In genomic region chr15:13393155-13393554, GRCm38 (mm10) we compare ENCODE assay signal across 10 mouse cellular contexts.
A peak's percentile ranks its signal among the peaks of the same experiment; 100 is the strongest.
DNase-seq lines count a peak whose midpoint lies in the region; ATAC-seq lines count a peak whose summit lies in the region.
"Had no signal": no experiment of that assay in that cellular context is flagged by ENCODE, and none has a peak within 500 bp of the region (broad histone marks: within the 10 kb centered on the region; RNA-seq: fewer than 3 reads in every experiment).

No protein-coding gene starts in this region.

- no peak overlapping the region for H3K9ac ChIP-seq in hindbrain, embryonic 16.5 days (ENCODE audit: low read depth, low read length)
- H3K9ac ChIP-seq in neural tube, embryonic 11.5 days (ENCODE audit: low read length) = no peak overlapping the region
- H3K9ac ChIP-seq: heart, embryonic 15.5 days; limb, embryonic 15.5 days had no signal

- no peak overlapping the region for H3K4me2 ChIP-seq in hindbrain, embryonic 16.5 days (ENCODE audit: low read length)
- no peak overlapping the region for H3K4me2 ChIP-seq in neural tube, embryonic 11.5 days (ENCODE audit: low read depth)
- H3K4me2 ChIP-seq: heart, embryonic 15.5 days; limb, embryonic 15.5 days had no signal

- no peak overlapping the region for H3K4me3 ChIP-seq in brown adipose tissue, adult 24 weeks (ENCODE audit: insufficient read depth, low read depth, low read length)
- H3K4me3 ChIP-seq in forebrain, embryonic 10.5 days = no peak overlapping the region
- no peak overlapping the region for H3K4me3 ChIP-seq in hindbrain, embryonic 16.5 days (ENCODE audit: low read length)
- no peak overlapping the region for H3K4me3 ChIP-seq in neural tube, embryonic 11.5 days (ENCODE audit: low read depth, low read length)
- H3K4me3 ChIP-seq: heart, embryonic 15.5 days; limb, embryonic 15.5 days had no signal

- peak; percentile 71 for DNase-seq in forebrain, embryonic 10.5 days (ENCODE audit: extremely low spot score, low spot score)
- DNase-seq in neural tube, embryonic 11.5 days (ENCODE audit: low spot score) = peak; percentile 56
- no peak for DNase-seq in adrenal gland, adult 18-20 months (ENCODE audit: low spot score in 2 of 2)
- DNase-seq in adrenal gland, adult 2 months = no peak
- no peak for DNase-seq in cerebellum, adult 9-11 months

- ATAC-seq in hindbrain, embryonic 16.5 days = peak; percentile 84
- ATAC-seq in neural tube, embryonic 11.5 days (ENCODE audit: insufficient read depth, low FRiP score, low TSS enrichment) = peak; percentile 92

- WGBS in forebrain, embryonic 10.5 days = 7% methylated on average over 6 of the region's 6 CpGs
- 13% methylated on average over 6 of the region's 6 CpGs for WGBS in hindbrain, embryonic 16.5 days
- 22% methylated on average over 6 of the region's 6 CpGs for WGBS in neural tube, embryonic 11.5 days

- 0 out of 2 replicates have a peak overlapping the region, but pooled peaks have one; percentile 35 for H3K27ac ChIP-seq in brown adipose tissue, adult 24 weeks (replicated peaks; ENCODE audit: low read depth, low read length)
- peak overlapping the region; percentile 82 for H3K27ac ChIP-seq in forebrain, embryonic 10.5 days
- no peak overlapping the region for H3K27ac ChIP-seq in hindbrain, embryonic 16.5 days (ENCODE audit: low read depth, low read length)
- peak overlapping the region; percentile 61 for H3K27ac ChIP-seq in neural tube, embryonic 11.5 days (ENCODE audit: low read depth, low read length)
- H3K27ac ChIP-seq: heart, embryonic 15.5 days; kidney, postnatal 0 days; limb, embryonic 15.5 days had no signal

- H3K9me3 ChIP-seq in forebrain, embryonic 10.5 days = peaks cover 2% of the 10 kb centered on the region; the same call in 1 of the 2 replicates
- H3K9me3 ChIP-seq in hindbrain, embryonic 16.5 days (ENCODE audit: control insufficient read depth, low read length) = no peaks in the 10 kb centered on the region
- no peaks in the 10 kb centered on the region for H3K9me3 ChIP-seq in neural tube, embryonic 11.5 days (ENCODE audit: control insufficient read depth, low read length)
- H3K9me3 ChIP-seq: heart, embryonic 15.5 days; limb, embryonic 15.5 days had no signal

- H3K4me1 ChIP-seq in brown adipose tissue, adult 24 weeks (ENCODE audit: control insufficient read depth, insufficient read depth, insufficient read length, low read length) = no peaks in the 10 kb centered on the region
- H3K4me1 ChIP-seq in forebrain, embryonic 10.5 days = peaks cover 27% of the 10 kb centered on the region
- no peaks in the 10 kb centered on the region for H3K4me1 ChIP-seq in hindbrain, embryonic 16.5 days (ENCODE audit: control insufficient read depth, insufficient read depth, low read depth, low read length)
- no peaks in the 10 kb centered on the region; the same call in 1 of the 2 replicates for H3K4me1 ChIP-seq in neural tube, embryonic 11.5 days (ENCODE audit: control insufficient read depth, insufficient read depth, low read length)
- H3K4me1 ChIP-seq: heart, embryonic 15.5 days; limb, embryonic 15.5 days had no signal

- no peaks in the 10 kb centered on the region for H3K36me3 ChIP-seq in forebrain, embryonic 10.5 days (replicated peaks)
- no peaks in the 10 kb centered on the region for H3K36me3 ChIP-seq in hindbrain, embryonic 16.5 days (ENCODE audit: control insufficient read depth, insufficient read depth, low read length)
- H3K36me3 ChIP-seq in neural tube, embryonic 11.5 days (ENCODE audit: control insufficient read depth, insufficient read depth, low read length) = no peaks in the 10 kb centered on the region
- H3K36me3 ChIP-seq: heart, embryonic 15.5 days; limb, embryonic 15.5 days had no signal

- no peaks in the 10 kb centered on the region for H3K27me3 ChIP-seq in forebrain, embryonic 10.5 days (ENCODE audit: poor library complexity, severe bottlenecking)
- no peaks in the 10 kb centered on the region for H3K27me3 ChIP-seq in hindbrain, embryonic 16.5 days (replicated peaks; ENCODE audit: control insufficient read depth, insufficient read depth, low read length)
- no peaks in the 10 kb centered on the region for H3K27me3 ChIP-seq in neural tube, embryonic 11.5 days (ENCODE audit: control insufficient read depth, insufficient read depth, low read length)
- H3K27me3 ChIP-seq: heart, embryonic 15.5 days; limb, embryonic 15.5 days had no signal

Comparison
In these comparisons a context has a peak if more than half of its experiments do, and no peak if none do; other contexts are left out.
1. DNase-seq: peak in forebrain, embryonic 10.5 days (single experiment) and neural tube, embryonic 11.5 days (single experiment); none in adrenal gland, adult 18-20 months (0 of 2), adrenal gland, adult 2 months (single experiment) and cerebellum, adult 9-11 months (single experiment).